Mouse (Mus musculus) ES-E14 (cell line): ENCODE data around the gene Stat5a. TPM values are rescaled to one million over a fixed set of nuclear protein-coding genes. Genes with fewer than 3 reads are reported as not detected.

Experiments
- DNase-seq: peaks from one replicate; pipeline ENCODE4 v3.0.0-alpha.2; 2013; ENCODE audit warnings: low read depth, low spot score
- H3K27ac ChIP-seq: 2 replicates; pipeline ENCODE4 v1.5.1; 2012; ENCODE audit warnings: low read depth, mild to moderate bottlenecking, low read length, moderate library complexity, mixed read lengths; ENCODE audit not compliant: poor library complexity, insufficient read depth, severe bottlenecking
- H3K36me3 ChIP-seq: 2 replicates; pipeline ENCODE4 v1.6.1; 2012; ENCODE audit warnings: mild to moderate bottlenecking, low read length, moderate library complexity, mixed read lengths; ENCODE audit not compliant: control insufficient read depth, poor library complexity, insufficient read depth, severe bottlenecking
- H3K4me1 ChIP-seq, 2 experiments: fragments of 150-350 bp in 1 of 2; sonication (generic) in 1 of 2; 2 replicates each; pipeline ENCODE4 v1.6.1; 2012; ENCODE audit warnings: low read length in 2 of 2, mild to moderate bottlenecking in 1 of 2, mixed read lengths in 1 of 2; ENCODE audit not compliant: control insufficient read depth in 2 of 2, insufficient read depth in 2 of 2, poor library complexity in 1 of 2
- H3K4me3 ChIP-seq, 2 experiments: fragments of 150-350 bp in 1 of 2; sonication (generic) in 1 of 2; 2 replicates each; pipeline ENCODE4 v1.5.1; 2012; ENCODE audit warnings: low read length in 2 of 2, low read depth in 1 of 2, mild to moderate bottlenecking in 1 of 2, mixed read lengths in 1 of 2; ENCODE audit not compliant: insufficient read depth in 1 of 2, poor library complexity in 1 of 2, severe bottlenecking in 1 of 2
- H3K9ac ChIP-seq: 2 replicates; pipeline ENCODE4 v1.6.1; 2012; ENCODE audit warnings: low read depth, mild to moderate bottlenecking, low read length, mixed read lengths; ENCODE audit not compliant: poor library complexity, insufficient read depth, severe bottlenecking
- H3K9me3 ChIP-seq: fragments of 150-350 bp; sonication (generic); 2 replicates; pipeline ENCODE4 v1.6.1; 2012; ENCODE audit warnings: low read depth, mild to moderate bottlenecking, low read length; ENCODE audit not compliant: control insufficient read depth, insufficient read depth
- CHD2 ChIP-seq: IDR thresholded peaks from 2 replicates; pipeline ENCODE4 v1.6.1; 2014; ENCODE audit warnings: mild to moderate bottlenecking, low read depth, low read length, inconsistent platforms
- HCFC1 ChIP-seq: IDR thresholded peaks from 2 replicates; pipeline ENCODE4 v1.6.1; 2012; ENCODE audit warnings: low read length, inconsistent platforms, borderline replicate concordance; ENCODE audit not compliant: insufficient read depth
- MAFK ChIP-seq: IDR thresholded peaks from 2 replicates; pipeline ENCODE4 v1.6.1; 2014; ENCODE audit warnings: mild to moderate bottlenecking, low read depth, low read length, inconsistent platforms; ENCODE audit not compliant: insufficient read depth
- ZC3H11A ChIP-seq: IDR thresholded peaks from 2 replicates; pipeline ENCODE4 v1.6.1; 2012; ENCODE audit warnings: low read depth, mild to moderate bottlenecking, inconsistent platforms, low read length, borderline replicate concordance
- ZNF384 ChIP-seq: IDR thresholded peaks from 2 replicates; pipeline ENCODE4 v1.6.1; 2012; ENCODE audit warnings: low read depth, low read length, inconsistent platforms
- in situ Hi-C, 2 experiments: fragments of 600-800 bp; cut with MboI; formaldehyde crosslinking; loops; one replicate each; pipeline ENCODE4 v1.15.1; 2025; ENCODE audit warnings: low sequenced_read_pairs in 2 of 2, inconsistent platforms in 1 of 2; ENCODE audit not compliant: unreplicated experiment in 2 of 2
- total RNA-seq: library from RNA; depleted of rRNA; stranded (reverse); fragments of 300-350 nt; gene quantifications from 2 replicates; pipeline ENCODE4 v1.2.3, GENCODE M21; 2012

The Stat5a gene
- total RNA-seq, 1 experiment = 1.7 TPM

DNA sequence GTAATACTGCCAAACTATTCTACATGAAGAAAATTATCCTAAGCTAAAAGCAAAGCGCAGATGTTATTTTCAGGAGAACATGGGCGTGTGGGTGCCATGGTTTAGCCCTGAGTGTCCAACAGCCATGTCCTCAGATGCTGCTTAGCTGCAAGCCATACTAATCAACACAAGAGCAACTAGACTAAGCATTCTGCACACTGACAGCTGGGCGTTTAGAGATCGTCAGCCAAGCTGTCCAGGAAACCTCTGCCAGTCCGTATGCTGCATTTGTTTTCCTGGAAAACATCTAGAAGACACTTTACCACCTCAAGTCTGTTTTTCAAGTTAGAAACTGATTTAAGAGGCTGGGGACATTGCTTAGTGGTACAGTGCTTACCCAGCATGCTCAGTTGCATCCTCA lies 55.3 kb downstream of the Stat5a start:
- in situ Hi-C loops = no loop called here
- Histone ChIP-seq H3K9ac (no peak overlapping the region), H3K27ac (no peak overlapping the region), H3K4me3 (no peak overlapping the region), H3K9me3 (no peaks in the 10 kb centered on the region), H3K36me3 (peaks cover 10% of the 10 kb centered on the region; the same call in 1 of the 2 replicates), H3K4me1 (no peaks in the 10 kb centered on the region)
- no peak for DNase-seq
- TF ChIP-seq ZC3H11A = no peak
- TF ChIP-seq CHD2 = no peak
- no peak for TF ChIP-seq ZNF384
- no peak for TF ChIP-seq MAFK
- no peak for TF ChIP-seq HCFC1

GRCm38 (mm10) chr11:100915063-100915462 lies 55.9 kb downstream of the Stat5a start:
- no peak overlapping the region for H3K9ac ChIP-seq
- in situ Hi-C loops = no loop called here
- TF ChIP-seq ZC3H11A (no peak), MAFK (no peak), CHD2 (no peak), HCFC1 (no peak), ZNF384 (no peak)
- H3K4me3 ChIP-seq = no peak overlapping the region
- no peak overlapping the region for H3K27ac ChIP-seq
- no peaks in the 10 kb centered on the region for H3K9me3 ChIP-seq
- no peak for DNase-seq
- no peaks in the 10 kb centered on the region for H3K4me1 ChIP-seq
- peaks cover 6% of the 10 kb centered on the region; the same call in 1 of the 2 replicates for H3K36me3 ChIP-seq

DNA sequence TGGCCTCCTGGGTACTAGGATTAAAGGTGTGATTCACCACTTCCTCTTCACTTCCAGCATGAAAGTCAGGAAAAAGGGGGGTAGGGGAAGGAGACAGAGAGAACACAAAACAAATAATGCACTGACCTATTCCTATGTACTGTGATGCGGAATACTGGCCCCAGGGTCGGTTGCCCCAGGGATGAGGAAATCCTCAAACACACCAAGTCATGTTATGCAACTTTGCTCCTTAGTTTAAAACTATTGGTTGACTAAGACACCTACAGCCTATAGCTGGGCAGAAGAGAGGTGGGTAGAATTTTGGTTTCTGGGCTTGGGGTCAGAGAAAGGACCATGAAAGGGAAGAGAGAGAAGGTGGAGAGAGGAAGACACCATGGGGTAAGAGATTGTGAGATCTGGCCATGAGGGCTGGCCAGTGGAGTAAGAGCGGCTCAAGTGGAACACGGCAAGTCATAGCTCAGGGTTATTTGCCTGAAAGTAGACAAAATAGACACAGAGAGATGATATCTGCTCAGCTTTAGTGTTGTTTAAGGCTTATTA lies 57.4 kb downstream of the Stat5a start:
- in situ Hi-C loops = no loop called here
- no peak for DNase-seq
- no peak overlapping the region for H3K27ac ChIP-seq
- H3K9me3 ChIP-seq = no peaks in the 10 kb centered on the region
- H3K9ac ChIP-seq = no peak overlapping the region
- H3K4me3 ChIP-seq = no peak overlapping the region
- peaks cover 1% of the 10 kb centered on the region; the same call in 1 of the 2 replicates for H3K36me3 ChIP-seq
- H3K4me1 ChIP-seq = no peaks in the 10 kb centered on the region
- TF ChIP-seq ZC3H11A = no peak
- TF ChIP-seq ZNF384 = no peak
- no peak for TF ChIP-seq HCFC1
- no peak for TF ChIP-seq MAFK
- TF ChIP-seq CHD2 = no peak

GRCm38 (mm10) chr11:100918007-100918406 lies 58.9 kb downstream of the Stat5a start:
- TF ChIP-seq ZNF384 (no peak), HCFC1 (no peak), ZC3H11A (no peak), CHD2 (no peak), MAFK (no peak)
- in situ Hi-C loops = no loop called here
- H3K36me3 ChIP-seq = peaks cover 1% of the 10 kb centered on the region; the same call in 1 of the 2 replicates

More at GRCm38 (mm10) chr11:100918007-100918406, 58.9 kb downstream of the Stat5a start:
- Histone ChIP-seq H3K4me3 (no peak overlapping the region), H3K27ac (no peak overlapping the region), H3K4me1 (no peaks in the 10 kb centered on the region), H3K9me3 (no peaks in the 10 kb centered on the region), H3K9ac (no peak overlapping the region)
- DNase-seq = no peak
